Mouse (Mus musculus) bone marrow macrophage, adult 2 months (primary cell): ENCODE results near the gene Cd274. TPM values are rescaled to one million over a fixed set of nuclear protein-coding genes. Genes with fewer than 3 reads are reported as not detected.

Source experiments
- H3K27ac ChIP-seq: 2 replicates; pipeline ENCODE4 v1.5.1; 2012; ENCODE audit warnings: low read depth, low read length; ENCODE audit not compliant: insufficient read depth
- H3K4me1 ChIP-seq: 2 replicates; pipeline ENCODE4 v1.6.1; 2012; ENCODE audit warnings: low read length; ENCODE audit not compliant: control insufficient read depth, insufficient read depth
- H3K4me3 ChIP-seq: 2 replicates; pipeline ENCODE4 v1.5.1; 2012; ENCODE audit warnings: mild to moderate bottlenecking, low read length, moderate library complexity; ENCODE audit not compliant: insufficient read depth
- CTCF ChIP-seq: IDR thresholded peaks from 2 replicates; pipeline ENCODE4 v1.5.1; 2012; ENCODE audit warnings: low read depth, mild to moderate bottlenecking, low read length, moderate library complexity
- POLR2A ChIP-seq: IDR thresholded peaks from 2 replicates; pipeline ENCODE4 v1.6.1; 2012; ENCODE audit warnings: mild to moderate bottlenecking, low read depth, low read length, borderline replicate concordance
- polyA plus RNA-seq: library from polyadenylated mRNA; stranded (reverse); fragments of >200 nt; gene quantifications from 2 replicates; pipeline ENCODE4 v1.2.4, GENCODE M21; 2012; ENCODE audit not compliant: missing spikeins, insufficient read depth, insufficient read length

Cd274 gene
- 42.7 and 44.7 TPM in 2 replicates for polyA plus RNA-seq

DNA sequence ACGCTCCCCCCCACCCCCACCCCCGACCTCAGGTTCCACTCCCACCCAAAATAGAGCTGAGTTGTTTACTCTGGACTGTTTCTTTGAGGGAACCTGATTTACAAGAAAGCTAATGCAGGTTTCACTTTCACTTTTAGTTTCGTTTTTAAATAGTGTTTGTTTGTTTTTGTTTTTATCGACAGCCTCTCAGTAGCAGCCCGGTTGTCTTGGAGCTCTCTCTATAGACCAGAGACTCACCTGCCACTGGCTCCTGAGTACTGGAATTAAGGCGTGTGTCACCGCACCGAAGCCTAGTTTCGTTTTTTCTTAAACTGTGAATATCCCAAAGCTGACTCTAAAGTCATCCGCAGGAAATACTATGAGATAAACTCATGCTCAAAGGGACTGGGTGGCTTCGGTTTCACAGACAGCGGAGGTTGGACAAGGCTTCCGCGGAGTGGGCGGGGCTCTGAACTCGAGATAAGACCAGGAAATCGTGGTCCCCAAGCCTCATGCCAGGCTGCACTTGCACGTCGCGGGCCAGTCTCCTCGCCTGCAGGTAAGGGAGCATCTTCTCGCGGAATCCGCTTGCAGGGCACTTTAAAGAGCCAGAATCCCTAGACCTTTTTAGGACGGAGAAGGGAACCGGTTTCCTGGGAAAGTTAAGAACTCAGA lies at the start of gene Cd274, which contains the start of gene Plgrkt:
TSS of gene Cd274 (plus strand) at position 487 of the 654 bp plus-strand sequence.
TSS of gene Plgrkt (minus strand) at position 422 of the 654 bp plus-strand sequence.
- peak within 1 kb of the TSS; percentile 75 for H3K4me3 ChIP-seq
- TF ChIP-seq POLR2A (no peak), CTCF (no peak)
- H3K27ac ChIP-seq = peak within 1 kb of the TSS; percentile 86
- peaks cover 15% of the 10 kb centered on the region for H3K4me1 ChIP-seq

DNA sequence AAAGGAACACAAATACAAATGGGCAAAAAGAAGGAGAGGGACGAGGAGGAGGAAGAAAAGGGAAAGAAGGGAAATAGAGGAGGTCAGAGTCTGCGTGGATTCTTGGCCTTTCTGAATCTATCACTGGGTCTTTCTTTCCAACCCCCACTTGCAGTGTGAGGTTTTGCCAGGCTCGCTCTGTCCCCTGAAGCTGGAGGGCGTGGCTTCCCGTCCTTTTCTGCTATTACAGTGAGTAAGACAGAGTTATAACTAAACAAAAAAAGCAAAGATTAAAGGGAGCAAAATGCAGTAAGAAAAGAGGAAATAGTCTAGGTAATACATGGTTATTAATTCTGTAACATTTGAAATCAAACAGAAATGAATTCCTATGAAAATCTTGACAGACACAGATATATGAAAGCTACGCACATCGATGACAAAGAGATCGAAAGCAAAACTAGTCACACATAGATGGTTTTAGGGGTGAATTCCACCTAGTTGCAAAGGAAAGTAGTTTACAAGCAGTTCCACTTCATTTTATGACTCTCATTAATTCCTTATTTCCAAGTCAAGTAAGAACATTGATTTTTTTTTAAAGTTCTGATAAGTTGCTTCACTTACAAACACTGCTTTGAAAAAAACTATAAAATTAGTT lies 43.7 kb upstream of the Cd274 start:
- peak overlapping the region; percentile 49 for H3K4me3 ChIP-seq
- TF ChIP-seq POLR2A (no peak), CTCF (no peak)
- no peak overlapping the region for H3K27ac ChIP-seq
- peaks cover 13% of the 10 kb centered on the region; the same call in 1 of the 2 replicates for H3K4me1 ChIP-seq

DNA sequence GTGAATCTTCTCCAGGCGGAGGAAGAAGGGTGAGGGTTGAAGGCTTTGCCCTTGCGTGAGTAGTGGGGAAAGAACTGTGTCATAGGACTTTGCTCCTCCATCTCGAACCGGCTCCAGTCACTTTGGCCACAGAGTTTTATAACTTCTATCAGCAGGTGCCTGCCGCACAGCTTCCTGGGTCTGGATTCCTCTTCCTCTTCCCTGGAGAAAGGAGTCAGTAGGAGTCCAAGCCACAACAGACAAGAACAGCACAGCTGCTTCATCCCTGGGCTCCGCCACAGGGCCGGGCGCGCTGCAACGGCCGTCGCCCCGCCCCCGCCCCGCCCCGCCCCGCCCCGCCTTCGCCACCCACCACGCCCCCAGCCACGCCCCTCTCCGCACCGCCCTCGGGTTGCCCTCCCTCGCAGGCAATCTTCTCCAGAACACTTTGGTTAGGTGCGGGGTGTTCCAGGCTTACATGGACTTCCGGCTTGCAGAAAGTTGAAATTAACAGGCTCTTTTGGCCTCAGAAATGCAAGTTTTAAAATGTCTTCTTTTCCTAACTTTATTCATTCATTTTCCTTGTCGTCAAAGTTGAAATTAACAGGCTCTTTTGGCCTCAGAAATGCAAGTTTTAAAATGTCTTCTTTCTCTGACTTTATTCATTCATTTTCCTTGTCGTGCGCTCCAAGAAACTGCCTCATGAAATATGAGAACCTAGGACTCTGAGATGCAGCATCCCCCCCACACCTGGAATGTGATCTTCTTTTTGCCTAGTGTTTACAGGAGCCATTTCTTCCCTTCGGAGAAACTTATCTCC lies 42.0 kb upstream of the Cd274 start, which contains the start of gene Insl6:
TSS of gene Insl6 (minus strand) at position 304 of the 799 bp plus-strand sequence.
- Histone ChIP-seq H3K4me3 (peak within 1 kb of the TSS; percentile 64), H3K4me1 (peaks cover 13% of the 10 kb centered on the region; the same call in 1 of the 2 replicates), H3K27ac (no peak within 1 kb of the TSS)
- TF ChIP-seq CTCF (no peak), POLR2A (no peak)

DNA sequence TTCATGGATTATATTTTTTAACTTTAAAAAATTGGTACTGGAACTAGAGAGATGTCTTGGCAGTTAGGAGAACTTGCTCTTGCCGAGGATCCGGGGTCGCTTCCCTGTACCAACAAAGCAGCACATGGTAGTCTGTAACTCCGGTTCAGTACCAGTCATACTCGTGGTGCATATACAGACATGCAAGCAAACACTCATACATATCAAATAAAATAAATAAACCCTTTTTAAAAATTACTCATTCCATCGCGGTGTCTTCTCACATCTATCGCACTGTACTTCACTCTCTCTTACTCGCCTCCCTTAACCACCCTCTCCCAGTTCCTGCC lies 41.4 kb upstream of the Cd274 start:
- peaks cover 13% of the 10 kb centered on the region; the same call in 1 of the 2 replicates for H3K4me1 ChIP-seq
- no peak for TF ChIP-seq CTCF
- no peak for TF ChIP-seq POLR2A
- no peak overlapping the region for H3K27ac ChIP-seq
- no peak overlapping the region for H3K4me3 ChIP-seq

DNA sequence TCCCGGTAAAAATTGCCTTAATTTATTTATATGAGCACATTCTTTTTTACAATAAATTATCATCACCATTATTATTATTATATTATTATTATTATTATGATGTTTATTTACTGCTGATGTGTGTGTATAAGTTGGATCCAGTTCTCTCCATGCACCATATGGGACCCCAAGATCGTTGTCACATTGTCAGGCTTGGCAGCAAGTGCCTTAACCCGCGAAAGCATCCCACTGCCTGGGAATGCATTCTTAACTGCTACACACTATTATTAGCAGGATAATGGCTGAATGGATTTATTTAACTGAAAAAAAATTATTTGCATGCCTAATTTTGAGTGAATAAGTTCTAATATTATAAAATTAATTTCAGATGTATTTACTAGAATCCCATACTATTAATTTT lies 40.9 kb upstream of the Cd274 start:
- H3K27ac ChIP-seq = no peak overlapping the region
- no peak for TF ChIP-seq CTCF
- no peak for TF ChIP-seq POLR2A
- no peak overlapping the region for H3K4me3 ChIP-seq

DNA sequence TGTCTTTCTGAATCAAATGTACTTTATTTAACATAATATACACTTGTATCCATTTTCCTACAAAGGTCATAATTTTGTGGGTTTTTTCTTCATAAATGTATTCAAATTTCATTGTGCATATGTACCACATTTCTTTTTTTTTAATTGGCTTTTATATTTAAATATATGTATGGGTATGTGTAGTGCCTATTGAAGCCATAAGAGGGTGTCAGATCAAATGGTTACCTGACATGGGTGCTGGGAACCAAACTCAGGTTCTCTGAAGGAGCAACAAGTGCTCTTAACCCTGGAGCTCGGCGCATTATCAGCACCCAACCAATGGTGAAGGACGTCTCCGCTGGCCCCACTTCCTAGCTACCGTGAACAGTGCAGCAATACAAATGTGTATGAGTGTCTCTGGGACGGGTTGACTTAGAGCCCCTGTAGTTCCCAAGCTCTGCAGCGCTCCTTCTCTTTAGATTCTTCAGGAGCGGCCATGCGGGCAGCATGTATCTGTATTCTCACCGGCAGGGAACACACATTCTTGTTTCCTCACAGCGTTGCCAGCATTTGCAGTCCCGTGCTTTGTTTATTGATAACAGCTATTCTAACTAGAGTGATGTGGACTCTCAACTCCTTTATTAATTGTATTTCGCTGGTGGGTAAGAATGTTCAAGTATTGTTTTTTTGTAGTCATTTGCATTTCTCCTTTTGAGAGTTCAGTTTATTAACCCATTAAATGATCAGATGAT lies 40.3 kb upstream of the Cd274 start:
- H3K27ac ChIP-seq = no peak overlapping the region
- peaks cover 13% of the 10 kb centered on the region; the same call in 1 of the 2 replicates for H3K4me1 ChIP-seq
- H3K4me3 ChIP-seq = no peak overlapping the region
- TF ChIP-seq CTCF = no peak
- TF ChIP-seq POLR2A = no peak

More for the DNA sequence above, 40.9 kb upstream of the Cd274 start:
- peaks cover 13% of the 10 kb centered on the region; the same call in 1 of the 2 replicates for H3K4me1 ChIP-seq

DNA sequence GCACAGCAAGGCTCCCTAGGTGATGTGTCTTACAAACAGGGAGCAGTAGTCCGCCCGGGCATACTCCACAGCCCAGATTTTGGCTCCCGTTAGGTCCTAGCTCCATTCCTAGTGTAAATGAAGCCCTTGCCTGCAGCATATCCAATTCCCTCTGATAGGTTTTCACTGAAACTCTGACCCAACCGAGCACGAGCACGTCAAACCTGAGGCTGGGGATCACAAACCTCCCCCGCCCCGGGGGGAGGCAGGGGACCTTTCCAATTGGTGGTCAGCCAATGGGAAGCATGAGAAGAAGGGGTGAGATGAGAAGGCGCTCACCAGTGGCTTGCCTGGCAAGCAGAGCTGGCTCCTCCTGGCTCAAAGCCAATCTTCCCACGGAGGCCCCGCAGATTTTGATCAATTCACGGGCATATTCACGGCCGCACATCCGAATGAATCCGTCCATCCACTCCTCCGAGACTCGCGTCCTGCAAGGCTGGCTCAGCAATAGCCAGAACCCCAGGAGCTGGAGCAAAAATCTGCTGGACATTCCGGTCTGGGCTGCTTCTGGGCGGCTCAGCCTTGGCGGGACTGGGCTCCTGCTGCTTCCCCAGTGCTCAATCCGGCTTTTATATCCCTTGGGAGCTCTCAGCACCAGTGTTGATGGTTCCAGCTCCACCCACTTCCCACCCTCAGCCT lies 33.0 kb upstream of the Cd274 start, which contains the start of gene Rln1:
TSS of gene Rln1 (minus strand) at position 603 of the 678 bp plus-strand sequence.
- H3K4me3 ChIP-seq = no peak within 1 kb of the TSS
- TF ChIP-seq CTCF (no peak), POLR2A (no peak)
- H3K27ac ChIP-seq = no peak within 1 kb of the TSS

DNA sequence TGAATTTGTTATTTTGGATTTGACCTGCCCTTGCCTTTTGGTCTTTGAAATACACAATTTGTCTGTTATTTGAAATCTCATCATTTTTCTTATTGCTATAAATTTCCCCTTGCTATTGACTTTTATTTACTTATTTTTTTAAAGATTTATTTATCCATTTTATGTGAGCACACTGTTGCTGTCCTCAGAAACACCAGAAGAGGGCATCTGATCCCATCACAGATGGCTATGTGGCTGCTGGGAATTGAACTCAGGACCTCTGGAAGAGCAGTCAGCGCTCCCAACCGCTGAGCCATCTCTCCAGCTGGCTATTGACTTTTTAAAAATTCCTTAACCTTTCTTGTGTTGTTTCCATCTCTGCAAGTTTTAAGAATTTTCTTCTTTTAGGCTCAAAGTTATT lies 30.6 kb upstream of the Cd274 start:
- no peaks in the 10 kb centered on the region for H3K4me1 ChIP-seq
- no peak overlapping the region for H3K4me3 ChIP-seq
- TF ChIP-seq CTCF (no peak), POLR2A (no peak)
- H3K27ac ChIP-seq = no peak overlapping the region

More for the DNA sequence above, 33.0 kb upstream of the Cd274 start, which contains the start of gene Rln1:
- no peaks in the 10 kb centered on the region for H3K4me1 ChIP-seq

DNA sequence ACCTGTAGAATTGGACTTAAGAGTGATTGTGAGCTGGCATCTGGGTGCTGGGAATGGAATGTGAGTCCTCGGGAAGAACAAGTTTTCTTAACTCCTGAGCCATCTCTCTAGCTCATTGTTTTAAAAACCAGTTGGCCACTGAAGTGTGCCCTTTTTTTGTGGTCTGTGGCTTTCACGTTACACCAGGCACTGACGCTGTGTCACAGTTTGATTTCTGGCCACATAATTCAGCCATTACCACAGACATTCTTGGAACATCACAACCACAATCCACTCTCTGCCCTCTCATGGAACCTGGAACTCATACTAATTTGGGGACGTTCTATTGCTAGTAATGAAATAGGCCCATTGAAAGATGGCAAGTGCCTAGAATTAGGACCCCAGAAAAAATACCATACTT lies 26.2 kb upstream of the Cd274 start:
- Histone ChIP-seq H3K4me3 (no peak overlapping the region), H3K4me1 (peaks cover 4% of the 10 kb centered on the region), H3K27ac (no peak overlapping the region)
- TF ChIP-seq CTCF (no peak), POLR2A (no peak)
